Mouse (Mus musculus) mature B cell (primary cell): Measurements from ENCODE around the gene Fry.

Experiments
- in situ Hi-C: fragments of 300-500 bp; cut with MboI; formaldehyde crosslinking; loops from 2 replicates; pipeline ENCODE4 v1.14.3; 2019

Gene Fry

GRCm38 (mm10) chr5:150173869-150174268 is 55.4 kb downstream of the Fry start:
- in situ Hi-C loops: no loop called here

- in situ Hi-C loops: no loop called here
These were observed 56.5 kb downstream of the Fry start for GRCm38 (mm10) chr5:150174950-150175349.

- in situ Hi-C loops: no loop called here
These were observed 58.0 kb downstream of the Fry start for GRCm38 (mm10) chr5:150176251-150177015.

- in situ Hi-C loops: no loop called here
These were observed 59.3 kb downstream of the Fry start for GRCm38 (mm10) chr5:150177757-150178156.

- in situ Hi-C loops: no loop called here
These were observed 59.9 kb downstream of the Fry start for GRCm38 (mm10) chr5:150178194-150178801.

- in situ Hi-C loops: no loop called here
These were observed 62.7 kb downstream of the Fry start for GRCm38 (mm10) chr5:150180985-150181607.

GRCm38 (mm10) chr5:150184959-150185358 is 66.5 kb downstream of the Fry start:
- in situ Hi-C loops: no loop called here

DNA sequence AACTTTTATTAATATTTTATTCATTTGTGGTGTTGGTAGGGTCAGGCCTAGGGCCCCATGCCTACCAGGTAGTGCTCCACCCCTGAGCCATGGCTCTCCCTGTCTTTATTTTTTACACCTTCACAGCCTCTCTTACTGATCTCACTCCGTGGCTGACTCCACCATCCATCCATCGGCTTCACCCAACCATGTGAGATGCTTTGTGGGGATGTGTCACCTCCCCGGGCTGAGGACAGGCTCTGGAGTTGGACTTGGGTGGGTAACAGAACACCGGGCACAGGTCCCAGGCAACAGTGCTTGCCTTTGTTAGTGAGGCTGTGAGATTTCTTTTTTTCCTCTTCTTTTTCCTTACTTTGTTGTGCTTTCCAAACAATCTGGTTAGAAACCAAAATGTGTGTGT is 67.7 kb downstream of the Fry start:
- in situ Hi-C loops: no loop called here

DNA sequence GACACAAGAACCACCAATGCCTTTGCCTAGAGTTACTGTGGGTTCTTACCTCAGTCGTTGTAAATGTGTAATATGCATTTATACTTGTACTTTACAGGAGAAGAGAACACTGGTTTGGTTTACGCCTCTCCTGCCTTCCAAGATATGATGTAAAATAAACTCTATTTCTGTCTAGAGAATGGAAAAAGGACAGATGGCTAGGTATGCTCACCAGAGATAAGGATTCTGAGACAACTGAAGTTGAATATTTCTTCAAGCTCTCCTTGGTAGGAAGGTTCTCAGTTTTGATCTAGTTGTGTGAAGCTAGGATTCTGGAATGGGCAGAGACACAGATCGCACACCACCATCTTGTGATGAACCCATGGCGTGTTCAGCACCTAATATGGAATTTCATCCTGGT is 68.2 kb downstream of the Fry start:
- in situ Hi-C loops: no loop called here

GRCm38 (mm10) chr5:150188031-150188430 is 69.6 kb downstream of the Fry start:
- in situ Hi-C loops: no loop called here

DNA sequence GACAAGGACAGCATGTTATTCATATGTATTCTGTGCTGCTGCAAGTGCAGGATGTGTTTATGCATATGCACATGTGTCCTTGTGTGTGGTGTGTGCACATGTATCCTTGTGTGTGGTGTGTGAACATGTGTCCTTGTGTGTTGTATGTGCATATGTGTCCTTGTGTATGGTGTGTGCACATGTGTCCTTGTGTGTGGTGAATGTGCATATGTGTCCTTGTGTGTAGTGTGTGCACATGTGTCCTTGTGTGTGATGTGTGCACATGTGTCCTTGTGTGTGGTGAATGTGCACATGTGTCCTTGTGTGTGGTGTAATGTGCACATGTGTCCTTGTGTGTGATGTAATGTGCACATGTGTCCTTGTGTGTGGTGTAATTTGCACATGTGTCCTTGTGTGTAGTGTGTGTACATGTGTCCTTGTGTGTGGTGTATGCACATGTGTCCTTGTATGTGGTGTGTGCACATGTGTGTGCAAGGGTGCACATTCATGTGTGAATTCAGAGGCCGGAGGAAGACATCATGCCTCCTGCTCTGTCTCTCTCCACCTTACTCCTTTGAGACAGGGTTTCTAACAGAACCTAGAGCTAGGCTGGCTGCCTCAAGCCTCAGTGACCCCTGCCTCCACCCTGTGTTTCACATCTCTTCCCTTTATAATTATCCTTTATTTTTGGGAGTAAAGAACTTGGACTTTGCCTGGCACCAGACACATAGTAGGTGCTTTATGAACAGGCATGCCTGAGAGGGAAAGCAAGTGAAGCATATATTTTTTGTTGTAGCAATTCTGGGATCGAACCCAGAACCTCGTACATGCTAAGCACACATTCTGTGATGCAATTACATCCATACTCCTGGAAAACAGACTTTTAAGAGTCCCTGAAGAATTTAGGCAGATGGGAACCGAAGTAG is 72.3 kb downstream of the Fry start:
- in situ Hi-C loops: no loop called here

DNA sequence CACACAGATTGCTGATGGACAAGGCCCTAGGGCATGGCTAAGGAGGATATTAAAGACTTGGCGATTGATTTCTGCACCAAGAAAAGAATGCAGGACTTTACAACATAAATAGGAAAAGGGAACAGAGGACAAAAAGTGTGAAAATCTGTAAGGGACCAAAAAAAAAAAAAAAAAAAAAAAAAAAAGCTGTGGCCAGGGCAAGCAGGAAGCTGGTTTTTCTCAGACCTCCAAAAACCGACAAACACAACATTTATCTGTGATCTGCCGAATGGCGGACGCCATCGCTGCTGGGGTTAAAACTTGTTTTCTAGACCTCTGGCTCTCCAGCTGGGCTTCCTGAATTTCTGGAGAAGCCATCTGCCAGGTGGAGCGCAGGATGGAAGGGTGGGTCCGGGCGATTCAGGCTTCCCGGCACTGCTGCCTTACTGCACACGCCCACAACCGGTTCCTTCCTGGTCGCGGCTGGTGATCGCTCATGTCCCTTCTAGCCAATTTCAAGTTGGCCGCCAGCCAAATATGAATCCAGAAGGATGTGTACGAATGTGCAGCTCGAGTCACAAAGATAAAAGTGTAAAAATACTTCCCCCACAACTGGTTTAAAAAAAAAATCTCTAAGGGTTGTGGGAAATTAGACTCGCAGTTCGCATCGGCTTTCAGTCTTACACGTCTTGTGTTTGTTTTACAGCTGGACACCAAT is 77.2 kb downstream of the Fry start:
- in situ Hi-C loops: no loop called here

DNA sequence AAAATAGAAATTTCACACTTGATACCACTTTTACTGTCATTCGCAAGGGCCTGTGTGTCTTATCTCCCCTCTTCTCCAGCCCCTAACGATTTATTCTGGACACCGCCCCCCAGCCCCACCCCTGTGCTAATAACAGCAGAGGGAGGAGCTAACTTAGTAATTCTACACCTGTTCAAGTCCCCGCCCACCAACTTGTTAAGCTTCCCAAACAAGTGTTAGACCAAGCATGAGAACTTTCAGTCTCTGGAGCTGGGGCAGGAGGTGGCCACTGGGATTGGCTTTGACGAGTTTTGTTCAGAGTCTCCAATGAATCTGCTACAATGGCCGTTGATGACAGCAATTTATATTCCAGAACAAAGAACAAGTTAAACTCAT is 77.8 kb downstream of the Fry start:
- in situ Hi-C loops: no loop called here

DNA sequence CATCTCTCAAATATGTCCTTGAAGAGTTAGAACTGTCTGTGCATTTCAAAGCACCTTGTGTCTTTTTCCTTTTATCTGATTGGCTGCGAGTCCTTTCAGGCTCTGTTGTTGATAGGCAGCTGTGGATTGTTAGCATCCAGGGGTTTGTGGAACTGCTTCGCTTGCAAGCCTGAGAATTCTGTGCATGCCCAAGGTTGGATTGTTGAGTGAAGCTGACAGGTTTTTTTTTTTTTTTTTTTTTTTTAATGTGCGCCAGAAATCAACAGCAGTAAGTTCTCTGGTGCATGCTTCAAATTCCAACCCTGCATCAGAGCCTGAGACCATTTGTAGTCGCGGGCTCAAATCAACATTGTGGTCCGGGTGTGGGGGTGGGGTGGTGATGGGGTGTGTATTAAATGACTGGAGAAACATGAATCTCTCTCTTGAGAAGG is 78.5 kb downstream of the Fry start:
- in situ Hi-C loops: no loop called here

DNA sequence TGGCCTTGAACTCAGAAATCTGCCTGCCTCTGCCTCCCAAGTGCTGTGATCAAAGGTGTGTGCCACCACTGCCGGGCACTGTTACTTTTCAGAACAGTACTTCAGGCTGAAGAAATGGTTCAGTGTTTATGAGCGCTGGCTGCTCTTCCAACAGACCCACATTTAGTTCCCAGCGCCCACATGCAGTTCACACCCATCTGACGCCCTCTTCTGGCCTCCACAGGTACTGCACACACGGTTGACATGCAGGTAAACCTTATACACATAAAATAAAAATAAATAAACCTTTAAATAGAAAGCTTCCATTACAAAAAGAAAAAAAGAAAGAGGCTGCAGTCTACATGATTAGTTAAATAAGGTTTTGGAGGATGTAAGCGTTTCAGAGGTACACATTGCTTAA is 88.3 kb downstream of the Fry start:
- in situ Hi-C loops: no loop called here

- in situ Hi-C loops: no loop called here
These were observed 89.2 kb downstream of the Fry start for GRCm38 (mm10) chr5:150207596-150207995.

GRCm38 (mm10) chr5:150208009-150208408 is 89.6 kb downstream of the Fry start:
- in situ Hi-C loops: no loop called here

GRCm38 (mm10) chr5:150214081-150214480 is 95.6 kb downstream of the Fry start:
- in situ Hi-C loops: no loop called here

GRCm38 (mm10) chr5:150216066-150216465 is 97.6 kb downstream of the Fry start:
- in situ Hi-C loops: no loop called here

- in situ Hi-C loops: no loop called here
These were observed 101.0 kb downstream of the Fry start for GRCm38 (mm10) chr5:150219457-150219856.

GRCm38 (mm10) chr5:150220333-150220732 is 101.9 kb downstream of the Fry start:
- in situ Hi-C loops: no loop called here

- in situ Hi-C loops: no loop called here
These were observed 103.4 kb downstream of the Fry start for GRCm38 (mm10) chr5:150221806-150222205.
